Mouse (Mus musculus) adrenal gland, postnatal 10 days (tissue): ENCODE measurements around the gene Mvb12a. TPM values are rescaled to one million over a fixed set of nuclear protein-coding genes. Genes with fewer than 3 reads are reported as not detected.

ENCODE experiments used
- DNase-seq: peaks from one replicate; pipeline ENCODE4 v3.0.0; 2021; ENCODE audit warnings: mixed read lengths
- total RNA-seq, 2 experiments: library from RNA; stranded (reverse); gene quantifications; 2 replicates each; pipeline ENCODE4 v1.2.3; 2021

The Mvb12a gene
- total RNA-seq, 2 experiments from 2014 or later, result 61.9 to 63.5 TPM

GRCm38 (mm10) chr8:71593556-71594323 lies 51.0 kb downstream of the Mvb12a start:
- DNase-seq, result peak; percentile 55

GRCm38 (mm10) chr8:71594324-71594722 lies 51.6 kb downstream of the Mvb12a start:
- DNase-seq, result no peak

DNA sequence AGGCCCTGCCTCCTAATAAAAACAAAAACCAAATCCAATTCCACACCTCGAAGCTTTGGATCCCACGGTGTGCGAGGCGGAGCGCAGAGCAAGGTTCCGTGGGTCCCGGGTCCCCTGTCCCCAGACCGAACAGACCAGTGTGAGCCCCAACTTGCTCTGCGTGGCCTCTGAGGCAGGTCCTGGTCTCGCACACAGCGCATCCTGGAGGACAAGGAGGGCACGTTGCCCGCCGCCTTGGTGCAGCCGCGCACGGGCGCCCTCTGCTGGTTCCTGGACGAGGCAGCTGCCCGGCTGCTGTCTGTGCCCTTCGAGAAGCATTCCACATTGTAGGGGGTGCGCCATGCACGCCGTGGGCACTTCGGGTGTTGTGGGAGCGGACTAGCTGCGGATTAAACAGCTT lies 53.1 kb downstream of the Mvb12a start:
- DNase-seq, result peak; percentile 95

GRCm38 (mm10) chr8:71596384-71596783 lies 53.7 kb downstream of the Mvb12a start:
- DNase-seq, result no peak

DNA sequence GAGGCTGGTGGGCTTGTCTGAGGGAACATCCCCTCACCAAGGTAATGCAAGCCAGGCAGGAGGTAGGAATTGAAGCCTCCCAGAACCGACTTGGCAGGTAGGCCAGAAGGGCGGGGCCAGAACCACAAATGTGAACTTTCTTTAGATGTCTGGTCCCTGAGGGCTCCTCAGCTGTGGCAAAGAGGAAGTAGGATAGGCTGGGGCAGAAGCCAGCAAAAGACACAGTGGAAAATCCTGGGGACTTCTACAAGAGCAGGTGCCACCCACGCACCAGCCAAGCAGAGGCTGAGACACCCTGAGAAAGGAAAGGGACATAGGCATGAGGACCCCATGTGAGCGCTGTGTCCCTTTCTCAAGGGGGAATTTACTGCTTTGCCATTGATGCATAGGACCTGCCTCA lies 54.1 kb downstream of the Mvb12a start:
- no peak for DNase-seq

DNA sequence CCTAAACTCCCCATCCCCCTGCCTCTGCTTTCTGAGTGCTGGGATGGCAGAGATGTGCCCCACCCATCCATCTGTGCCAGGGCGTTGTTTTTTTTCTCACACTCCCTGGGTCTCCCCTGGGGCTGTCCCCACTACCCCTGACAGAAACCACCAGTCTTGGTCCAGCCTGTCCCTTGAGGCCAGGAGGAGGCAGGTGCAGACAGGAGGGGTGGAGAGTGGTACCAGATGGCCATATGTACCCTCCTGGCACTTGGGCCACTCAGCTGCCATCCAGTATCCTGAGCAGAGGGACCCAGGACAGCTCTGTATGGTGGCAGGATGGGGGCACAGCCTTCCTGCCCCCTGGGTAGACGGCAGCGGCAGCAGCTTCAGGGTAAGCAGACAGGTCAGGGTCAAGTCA lies 54.7 kb downstream of the Mvb12a start, which contains the start of gene Fam129c:
Fam129c (plus strand) TSS at position 198 of the 400 bp plus-strand sequence.
- no peak for DNase-seq

Other genes starting within 250 kb of the Mvb12a start
- 100 to 1,000 TPM; 170 to 185 TPM for gene Use1, start 176.1 kb upstream of the Mvb12a start, total RNA-seq
- gene Ocel1, start 171.6 kb upstream of the Mvb12a start, total RNA-seq, result 10 to 100 TPM; 15.7 to 19.9 TPM
- 10 to 100 TPM; 70.5 to 80.8 TPM for gene Nr2f6, start 161.0 kb upstream of the Mvb12a start, total RNA-seq
- 10 to 100 TPM; 28.6 to 43.1 TPM for gene Ushbp1, start 147.1 kb upstream of the Mvb12a start, total RNA-seq
- gene Babam1, start 146.1 kb upstream of the Mvb12a start, total RNA-seq, result 10 to 100 TPM; 85.4 to 97.4 TPM
- gene Ankle1, start 136.9 kb upstream of the Mvb12a start, total RNA-seq, result 10 to 100 TPM in 1 of 2 experiments, 1 to 10 TPM in 1; 4.9 to 10.1 TPM
- 10 to 100 TPM; 38.8 to 47.5 TPM for gene Abhd8, start 79.3 kb upstream of the Mvb12a start, total RNA-seq
- 100 to 1,000 TPM; 141 to 156 TPM for gene Mrpl34, start 78.0 kb upstream of the Mvb12a start, total RNA-seq
- 10 to 100 TPM; 46.1 to 48.5 TPM for gene Dda1, start 73.7 kb upstream of the Mvb12a start, total RNA-seq
- 10 to 100 TPM; 14.1 to 21.4 TPM for gene Ano8, start 57.0 kb upstream of the Mvb12a start, total RNA-seq
- 10 to 100 TPM; 18.5 to 29.5 TPM for gene Gtpbp3, start 54.8 kb upstream of the Mvb12a start, total RNA-seq
- 100 to 1,000 TPM in 1 of 2 experiments, 10 to 100 TPM in 1; 95.1 to 101 TPM for gene Plvap, start 31.2 kb upstream of the Mvb12a start, total RNA-seq
- gene Ccdc194, start 17.2 kb upstream of the Mvb12a start, total RNA-seq, result under 1 TPM; 0.15 to 0.42 TPM
- gene Bst2, start 5.5 kb upstream of the Mvb12a start, total RNA-seq, result 10 to 100 TPM; 34.5 to 37.3 TPM
- 1 to 10 TPM; 1.7 to 3.5 TPM for gene Tmem221, start 15.9 kb downstream of the Mvb12a start, total RNA-seq
- under 1 TPM; 0.82 to 0.84 TPM for gene Nxnl1, start 23.7 kb downstream of the Mvb12a start, total RNA-seq
- gene Slc27a1, start 26.0 kb downstream of the Mvb12a start, total RNA-seq, result 100 to 1,000 TPM in 1 of 2 experiments, 10 to 100 TPM in 1; 97.4 to 118 TPM
- 100 to 1,000 TPM; 233 to 245 TPM for gene Pgls, start 49.3 kb downstream of the Mvb12a start, total RNA-seq
- gene Fam129c, start 54.7 kb downstream of the Mvb12a start, total RNA-seq, result 1 to 10 TPM; 3.9 to 4.2 TPM
- gene Colgalt1, start 68.1 kb downstream of the Mvb12a start, total RNA-seq, result 10 to 100 TPM; 56.3 to 58.9 TPM
- gene Unc13a, start 128.8 kb downstream of the Mvb12a start, total RNA-seq, result 1 to 10 TPM; 3.8 to 7.1 TPM
- 10 to 100 TPM; 18.5 to 25.9 TPM for gene Jak3, start 133.4 kb downstream of the Mvb12a start, total RNA-seq
- 10 to 100 TPM in 1 of 2 experiments, 1 to 10 TPM in 1; 7.3 to 10.8 TPM for gene Insl3, start 146.3 kb downstream of the Mvb12a start, total RNA-seq
- gene B3gnt3, start 158.9 kb downstream of the Mvb12a start, total RNA-seq, result 1 to 10 TPM; 6.4 to 6.7 TPM
- 1 to 10 TPM; 4.8 to 8.4 TPM for gene Fcho1, start 182.8 kb downstream of the Mvb12a start, total RNA-seq